Comparison of ENCODE assay signal across 23 mouse cellular contexts in the genomic region with DNA sequence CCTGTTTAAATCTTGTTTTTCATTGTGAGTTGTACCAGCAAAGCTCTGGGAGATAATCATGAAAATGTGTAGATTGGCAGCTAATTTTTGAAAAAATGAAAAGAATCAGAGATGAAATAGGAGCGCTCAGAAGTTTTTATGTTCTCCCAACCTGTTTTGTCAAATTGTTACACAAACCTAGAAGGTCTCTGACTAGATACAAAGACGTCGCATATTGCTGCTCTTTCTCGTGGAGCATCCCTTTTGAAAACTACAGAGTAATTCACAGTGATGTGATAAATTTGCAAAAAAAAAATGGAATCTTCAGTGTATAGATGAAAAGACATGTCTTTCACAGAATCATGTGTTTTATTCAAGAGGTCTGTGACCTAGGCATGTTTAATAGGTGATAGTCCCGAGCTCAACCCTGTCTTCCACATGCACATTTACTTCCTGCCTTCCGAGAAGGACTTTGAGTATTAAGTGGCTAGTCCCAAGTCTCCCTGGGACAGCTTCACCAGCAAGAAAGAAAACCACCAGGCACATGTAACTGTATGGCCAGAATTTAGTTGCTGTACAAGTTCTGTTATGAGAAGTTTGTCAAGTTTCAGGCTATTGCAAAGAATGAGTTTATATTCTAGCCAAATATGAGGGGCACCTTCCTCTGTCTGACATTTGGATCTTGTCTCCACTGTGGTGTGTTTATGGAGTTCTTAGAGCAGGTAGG. TPM values are rescaled to one million over a fixed set of nuclear protein-coding genes. Genes with fewer than 3 reads are reported as not detected.
DNase-seq lines count a peak whose midpoint lies in the region; ATAC-seq and TF ChIP-seq lines count a peak whose summit lies in the region.
"Had no signal": no experiment of that assay in that cellular context is flagged by ENCODE, and none has a peak within 500 bp of the region (broad histone marks: within the 10 kb centered on the region; RNA-seq: fewer than 3 reads in every experiment).

No protein-coding gene starts in this region.

- no peak overlapping the region for H3K4me3 ChIP-seq in heart, embryonic 11.5 days (ENCODE audit: low read depth, low read length)
- no peak overlapping the region for H3K4me3 ChIP-seq in liver, embryonic 15.5 days (replicated peaks)
- no peak overlapping the region for H3K4me3 ChIP-seq in liver, postnatal 0 days (ENCODE audit: low read depth, low read length)
- no peak overlapping the region for H3K4me3 ChIP-seq in thymus, adult 2 months (ENCODE audit: control insufficient read depth, insufficient read depth, low read length)
- H3K4me3 ChIP-seq: embryonic facial prominence, embryonic 10.5 days; forebrain, embryonic 13.5 days; gastrocnemius, adult 2 months; hindbrain, embryonic 12.5 days had no signal

- no peak overlapping the region for H3K9ac ChIP-seq in heart, embryonic 11.5 days (ENCODE audit: low read depth, low read length)
- no peak overlapping the region for H3K9ac ChIP-seq in liver, embryonic 15.5 days
- no peak overlapping the region for H3K9ac ChIP-seq in liver, postnatal 0 days (replicated peaks)
- H3K9ac ChIP-seq: forebrain, embryonic 13.5 days; forebrain, postnatal 0 days; hindbrain, embryonic 12.5 days had no signal

- no peak for TF ChIP-seq EP300 in liver, postnatal 0 days (IDR thresholded peaks at IDR 0.05; ENCODE audit: low read depth)

- H3K36me3 ChIP-seq in heart, embryonic 11.5 days (ENCODE audit: control insufficient read depth, insufficient read depth, low read length): no peaks in the 10 kb centered on the region
- peaks cover 18% of the 10 kb centered on the region for H3K36me3 ChIP-seq in liver, embryonic 15.5 days (replicated peaks)
- H3K36me3 ChIP-seq in liver, postnatal 0 days (replicated peaks; ENCODE audit: insufficient read depth, low read length): peaks cover 8% of the 10 kb centered on the region
- peaks cover 6% of the 10 kb centered on the region; the same call in 1 of the 2 replicates for H3K36me3 ChIP-seq in thymus, adult 2 months (ENCODE audit: control insufficient read depth, insufficient read depth, low read length)
- H3K36me3 ChIP-seq: embryonic facial prominence, embryonic 10.5 days; hindbrain, embryonic 12.5 days had no signal

- TF ChIP-seq CTCF in liver, postnatal 0 days (IDR thresholded peaks at IDR 0.05; ENCODE audit: low read depth): no peak
- TF ChIP-seq CTCF in thymus, adult 2 months (IDR thresholded peaks at IDR 0.05; ENCODE audit: borderline replicate concordance, control insufficient read depth, extremely low read depth, insufficient read depth, low read length, poor library complexity): no peak

- no peaks in the 10 kb centered on the region for H3K9me3 ChIP-seq in heart, embryonic 11.5 days (replicated peaks; ENCODE audit: control insufficient read depth, low read length)
- no peaks in the 10 kb centered on the region for H3K9me3 ChIP-seq in liver, embryonic 15.5 days (replicated peaks)
- H3K9me3 ChIP-seq in liver, postnatal 0 days (ENCODE audit: low read length): no peaks in the 10 kb centered on the region
- H3K9me3 ChIP-seq: embryonic facial prominence, embryonic 10.5 days; forebrain, embryonic 13.5 days; hindbrain, embryonic 12.5 days had no signal

- DNase-seq in heart, adult 11 months: peak; percentile 34
- no peak for DNase-seq in liver, postnatal 0 days
- DNase-seq in thymus, adult 2 months: no peak
- no peak for DNase-seq in thymus, postnatal 36 days
- DNase-seq in urinary bladder, adult 18-20 months (ENCODE audit: low spot score in 2 of 2): no peak
- DNase-seq in urinary bladder, adult 2 months (ENCODE audit: low spot score): no peak
- DNase-seq: adrenal gland, postnatal 14 days; cerebellum, adult 18-20 months; cerebellum, adult 9-11 months; cerebellum, postnatal 36 days; forebrain, postnatal 0 days; gastrocnemius, adult 2 months; gastrocnemius, postnatal 25 days; heart, postnatal 10 days; heart, postnatal 4 days had no signal

- no peaks in the 10 kb centered on the region for H3K4me1 ChIP-seq in heart, embryonic 11.5 days (ENCODE audit: control insufficient read depth, insufficient read depth, low read length)
- H3K4me1 ChIP-seq in liver, embryonic 15.5 days (replicated peaks): peaks cover 79% of the 10 kb centered on the region
- peaks cover 43% of the 10 kb centered on the region for H3K4me1 ChIP-seq in liver, postnatal 0 days (ENCODE audit: insufficient read depth)
- peaks cover 36% of the 10 kb centered on the region for H3K4me1 ChIP-seq in thymus, adult 2 months (replicated peaks; ENCODE audit: control insufficient read depth, insufficient read depth, low read length)
- H3K4me1 ChIP-seq: embryonic facial prominence, embryonic 10.5 days; forebrain, embryonic 13.5 days; hindbrain, embryonic 12.5 days had no signal

- no peaks in the 10 kb centered on the region for H3K27me3 ChIP-seq in heart, embryonic 11.5 days (ENCODE audit: control insufficient read depth, insufficient read depth, low read length)
- no peaks in the 10 kb centered on the region for H3K27me3 ChIP-seq in liver, embryonic 15.5 days
- H3K27me3 ChIP-seq in liver, postnatal 0 days (ENCODE audit: insufficient read depth, low read length): no peaks in the 10 kb centered on the region
- H3K27me3 ChIP-seq in thymus, adult 2 months (ENCODE audit: control insufficient read depth, insufficient read depth, low read length): no peaks in the 10 kb centered on the region
- H3K27me3 ChIP-seq: forebrain, embryonic 13.5 days; hindbrain, embryonic 12.5 days had no signal

- no peak for ATAC-seq in heart, embryonic 11.5 days (replicated peaks; ENCODE audit: insufficient number of reproducible peaks, low FRiP score, low TSS enrichment)
- ATAC-seq in liver, embryonic 15.5 days (ENCODE audit: insufficient read depth): no peak
- no peak for ATAC-seq in liver, postnatal 0 days
- ATAC-seq: activated CD4-positive, CD25-positive, alpha-beta regulatory T cell, adult 4 months; CD4-positive, CD25-positive, alpha-beta regulatory T cell, adult 4 months; forebrain, embryonic 13.5 days; forebrain, postnatal 0 days; Patski had no signal

- TF ChIP-seq POLR2A in thymus, adult 2 months (IDR thresholded peaks at IDR 0.05; ENCODE audit: control insufficient read depth, extremely low read depth, insufficient read depth, low read length, poor library complexity): no peak

- WGBS in heart, embryonic 11.5 days (ENCODE audit: insufficient replicate concordance): 83% methylated on average over 6 of the region's 6 CpGs
- 63% methylated on average over 6 of the region's 6 CpGs for WGBS in liver, embryonic 15.5 days (ENCODE audit: insufficient replicate concordance)
- WGBS in liver, postnatal 0 days (ENCODE audit: insufficient replicate concordance): 68% methylated on average over 6 of the region's 6 CpGs
- 30% methylated on average over 6 of the region's 6 CpGs for whole genome bisulfite sequencing in thymus, adult 2 months

- H3K4me2 ChIP-seq in heart, embryonic 11.5 days: no peak overlapping the region
- no peak overlapping the region for H3K4me2 ChIP-seq in liver, embryonic 15.5 days
- no peak overlapping the region for H3K4me2 ChIP-seq in liver, postnatal 0 days (ENCODE audit: low read depth, low read length)
- H3K4me2 ChIP-seq: forebrain, embryonic 13.5 days; hindbrain, embryonic 12.5 days had no signal

- H3K27ac ChIP-seq in heart, embryonic 11.5 days (ENCODE audit: low read depth, low read length): no peak overlapping the region
- H3K27ac ChIP-seq in liver, embryonic 15.5 days (replicated peaks): 0 out of 2 replicates have a peak overlapping the region, but pooled peaks have one; percentile 34
- H3K27ac ChIP-seq in liver, postnatal 0 days (ENCODE audit: low read depth): no peak overlapping the region
- H3K27ac ChIP-seq in thymus, adult 2 months (ENCODE audit: control insufficient read depth, insufficient read depth, low read length): peak overlapping the region; percentile 65
- H3K27ac ChIP-seq: embryonic facial prominence, embryonic 10.5 days; forebrain, embryonic 13.5 days; gastrocnemius, adult 2 months; hindbrain, embryonic 12.5 days had no signal

RNA-seq across cellular contexts. Expression of a gene that starts 9.8 kb away (rescaled TPM):
- polyA plus RNA-seq in heart, embryonic 11.5 days (2014; fragmentation: Nextera tagmentation; extraction: Ambion mirVana): 7.0 and 7.6 TPM in 2 replicates
- polyA plus RNA-seq in liver, embryonic 15.5 days (2015; fragmentation: Nextera tagmentation; extraction: Ambion mirVana): 33.7 and 35.9 TPM in 2 replicates
- polyA plus RNA-seq in liver, postnatal 0 days (2015; fragmentation: Nextera tagmentation; extraction: Ambion mirVana): 11.6 and 12.5 TPM in 2 replicates
- polyA plus RNA-seq in thymus, adult 2 months (2012; rRNA removed): 645 and 923 TPM in 2 replicates
- polyA plus RNA-seq in urinary bladder, adult 2 months (2012; rRNA removed): 3.5 and 3.9 TPM in 2 replicates
- polyA plus RNA-seq: Patski had no signal

Comparison
In these comparisons a context has a peak if more than half of its experiments do, and no peak if none do; other contexts are left out.
1. H3K27ac ChIP-seq: peak in liver, embryonic 15.5 days (single experiment) and thymus, adult 2 months (single experiment); none in heart, embryonic 11.5 days (single experiment) and liver, postnatal 0 days (single experiment).
2. RNA of a gene that starts 9.8 kb away (polyA plus RNA-seq): 645 to 923 TPM in thymus, adult 2 months; 33.7 to 35.9 TPM in liver, embryonic 15.5 days, 11.6 to 12.5 TPM in liver, postnatal 0 days, 7.0 to 7.6 TPM in heart, embryonic 11.5 days and 3.5 to 3.9 TPM in urinary bladder, adult 2 months; every median in the first group is over 10 times any median in the second.